Mouse (Mus musculus) frontal cortex, postnatal 25 days (tissue): ENCODE measurements around the gene S100pbp.
A peak's percentile ranks its signal among the peaks of the same experiment; 100 is the strongest.

Experiments
- DNase-seq, 2 experiments: peaks; one replicate each; pipeline ENCODE4 v3.0.0; 2022; ENCODE audit warnings: low spot score in 2 of 2

S100pbp gene

DNA sequence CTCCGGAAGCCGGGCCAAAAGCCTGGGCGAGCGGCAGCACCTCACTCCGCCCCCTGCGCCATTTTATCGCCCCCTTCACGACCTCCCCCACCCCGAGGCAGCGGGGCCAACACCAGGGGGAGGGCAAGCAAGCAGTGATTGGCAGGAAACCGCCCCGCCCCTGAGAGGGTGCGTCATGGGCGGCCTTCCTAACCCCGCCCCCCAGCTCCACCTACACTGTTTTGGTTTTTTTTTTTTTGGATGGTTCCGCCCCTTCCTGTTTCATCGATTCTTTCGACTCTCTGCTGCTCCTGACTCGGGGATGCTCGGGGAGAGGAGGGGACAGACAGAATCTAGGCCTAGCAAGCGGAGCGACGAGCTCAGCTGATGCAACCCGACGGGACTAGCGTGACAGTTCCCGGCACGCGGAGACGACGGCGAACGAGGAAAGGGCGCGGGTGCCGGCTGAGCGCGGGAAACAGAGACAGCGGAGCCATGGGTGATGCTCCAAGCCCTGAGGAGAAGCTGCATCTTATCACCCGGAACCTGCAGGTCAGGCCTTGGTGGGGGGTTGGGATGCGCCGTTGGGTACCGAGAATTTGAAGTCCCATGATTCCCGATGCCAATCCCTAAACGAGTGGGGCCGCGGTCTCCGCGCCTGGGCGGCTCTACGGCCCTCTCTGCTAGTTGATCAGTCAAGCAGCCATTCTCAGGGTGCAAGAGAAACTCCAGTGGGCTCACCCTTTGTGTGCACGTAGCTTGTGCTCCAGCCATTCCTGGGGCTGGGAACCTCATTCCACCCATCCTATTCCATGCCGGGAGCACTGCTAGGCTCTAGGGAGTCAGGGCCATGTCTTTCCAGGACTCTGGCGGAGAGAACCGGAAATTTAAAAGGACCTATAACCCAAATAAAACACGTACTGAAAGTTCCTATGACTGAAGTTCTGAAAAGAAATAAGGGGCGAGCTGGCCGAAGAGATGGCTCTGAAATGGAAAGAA lies at the start of gene S100pbp, which contains the start of gene Yars:
Gene S100pbp, minus strand, starts transcription at position 186 of the 978 bp plus-strand sequence.
Gene Yars, plus strand, starts transcription at position 219 of the 978 bp plus-strand sequence.
- DNase-seq: peak; percentile 91 to 92

GRCm38 (mm10) chr4:129239075-129239474 lies 49.5 kb upstream of the S100pbp start:
- peak; percentile 28 to 45 for DNase-seq

DNA sequence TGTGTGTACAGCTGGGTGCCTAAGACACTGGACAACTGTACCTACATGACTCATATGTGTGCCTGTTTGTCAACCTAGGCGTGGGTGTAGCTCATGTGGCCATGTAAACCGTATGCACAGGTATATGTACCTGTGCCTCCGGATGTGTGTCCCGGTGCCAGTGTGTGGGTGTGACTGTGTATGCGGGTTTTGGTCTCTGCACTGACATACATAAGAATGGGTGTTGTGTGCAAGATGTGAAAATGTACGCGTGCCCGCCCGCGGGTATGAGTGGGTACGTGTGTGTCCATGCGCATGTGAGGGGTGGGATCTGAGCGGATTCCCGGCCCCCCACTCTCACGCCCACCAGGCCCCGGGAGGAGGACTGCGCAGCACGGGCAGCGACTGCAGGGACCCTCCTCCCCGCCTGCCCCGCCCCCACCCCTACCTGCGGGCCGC lies 49.1 kb upstream of the S100pbp start:
- no peak for DNase-seq

DNA sequence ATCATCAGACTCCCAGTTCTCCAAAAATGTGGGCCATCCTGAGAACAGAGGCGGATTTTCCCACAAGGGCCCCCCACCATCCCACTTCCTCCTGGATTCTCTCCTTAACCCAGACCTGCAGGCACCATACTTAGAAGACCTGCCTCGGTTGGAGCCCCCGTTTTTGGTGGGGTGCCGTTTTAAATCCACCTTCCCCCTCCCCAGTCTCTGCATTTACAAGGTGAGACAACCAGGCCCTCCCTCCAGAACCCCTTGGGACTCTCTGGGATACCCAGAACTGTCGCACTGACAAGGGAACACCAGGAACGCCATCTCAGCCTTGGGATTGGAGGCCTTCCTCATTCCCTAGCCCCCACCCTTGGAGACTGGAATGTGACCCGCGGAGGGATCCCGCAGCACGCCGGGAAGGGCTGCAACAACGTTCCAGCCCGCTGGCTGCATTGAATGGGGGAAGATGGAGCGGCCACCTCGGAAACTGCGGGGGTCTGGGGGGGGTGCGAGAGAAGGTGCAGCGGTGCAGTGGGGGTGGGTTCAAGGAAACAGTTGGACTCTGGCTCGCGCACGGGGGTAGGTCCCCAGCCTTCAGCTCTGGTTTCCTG lies 48.4 kb upstream of the S100pbp start:
- DNase-seq: no peak

- no peak for DNase-seq
These were observed 46.8 kb upstream of the S100pbp start for GRCm38 (mm10) chr4:129236236-129236813.

DNA sequence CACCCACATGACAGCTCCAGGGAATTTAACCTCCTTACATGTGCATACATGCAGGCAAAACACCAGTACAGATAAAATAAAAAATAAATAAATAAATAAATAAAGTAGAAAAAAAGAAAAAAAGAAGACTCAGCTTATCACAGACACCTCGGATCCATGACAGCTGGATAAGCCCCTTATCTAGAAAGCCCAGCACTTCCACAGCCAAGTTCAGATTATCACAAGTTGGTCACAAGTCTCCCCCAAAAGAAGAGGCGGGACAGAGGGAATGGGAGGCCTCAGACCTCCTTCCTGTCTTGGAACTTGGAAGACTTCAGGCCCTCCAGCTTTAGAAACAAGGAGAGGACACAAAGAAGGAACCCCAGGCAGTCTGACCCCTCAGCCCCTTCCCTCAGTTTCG lies 45.6 kb upstream of the S100pbp start:
- DNase-seq: no peak

DNA sequence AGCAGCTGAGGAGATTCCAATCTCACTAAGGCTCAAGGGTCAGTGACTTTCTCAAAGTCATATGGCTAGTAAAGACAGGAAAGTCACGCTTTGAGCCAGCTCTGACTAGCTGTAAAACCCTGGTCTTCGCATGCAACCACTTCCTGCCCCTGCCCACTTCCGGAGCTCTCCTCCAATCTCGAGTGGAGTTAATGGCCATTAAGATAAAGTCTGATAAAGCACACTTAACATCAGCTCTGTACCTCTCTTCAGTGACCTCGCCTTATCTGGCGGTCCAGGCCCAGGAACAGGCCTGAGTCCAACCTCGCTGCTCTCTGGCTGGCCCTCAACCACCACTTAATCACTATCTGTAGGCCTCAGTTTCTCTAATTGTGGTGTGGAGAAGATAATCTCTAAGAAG lies 45.0 kb upstream of the S100pbp start:
- no peak for DNase-seq

DNA sequence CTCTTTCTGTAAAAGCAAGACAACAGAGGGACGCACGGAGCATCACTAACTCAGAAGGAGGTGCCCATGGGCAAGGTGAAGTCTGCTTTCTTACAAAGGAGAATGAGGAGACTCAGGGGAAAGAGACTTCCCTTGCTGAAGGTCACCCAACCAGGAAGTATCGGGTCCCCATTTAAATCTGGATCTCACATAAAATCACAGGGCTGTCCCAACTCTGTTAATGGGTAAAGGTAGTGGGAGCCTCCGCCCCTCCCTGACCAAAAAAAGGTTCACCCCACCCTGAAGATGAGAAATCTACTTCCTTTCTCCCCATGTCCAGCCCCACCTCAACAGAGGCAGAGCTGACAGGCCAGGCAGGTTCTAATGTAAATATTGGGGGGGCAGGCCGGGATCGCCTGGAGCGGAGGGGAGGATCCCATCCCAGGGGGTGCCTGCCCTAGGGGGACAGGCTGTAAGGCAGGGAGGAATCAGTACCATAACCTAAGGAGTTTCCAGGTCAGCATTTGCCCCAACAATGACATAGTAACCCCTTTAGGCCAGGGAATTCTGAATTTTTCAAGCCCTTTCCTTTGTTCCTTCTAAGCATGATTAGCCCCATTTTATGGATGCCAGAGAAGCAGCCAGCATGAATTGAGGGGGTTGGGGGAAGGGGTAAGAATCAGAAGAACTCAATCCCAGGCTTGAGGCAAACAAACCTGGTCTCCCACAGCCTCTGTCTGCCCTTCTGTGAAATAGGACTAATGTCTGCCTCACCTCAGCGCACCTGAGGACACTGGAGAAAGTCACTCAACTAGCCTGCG lies 43.2 kb upstream of the S100pbp start:
- no peak for DNase-seq

DNA sequence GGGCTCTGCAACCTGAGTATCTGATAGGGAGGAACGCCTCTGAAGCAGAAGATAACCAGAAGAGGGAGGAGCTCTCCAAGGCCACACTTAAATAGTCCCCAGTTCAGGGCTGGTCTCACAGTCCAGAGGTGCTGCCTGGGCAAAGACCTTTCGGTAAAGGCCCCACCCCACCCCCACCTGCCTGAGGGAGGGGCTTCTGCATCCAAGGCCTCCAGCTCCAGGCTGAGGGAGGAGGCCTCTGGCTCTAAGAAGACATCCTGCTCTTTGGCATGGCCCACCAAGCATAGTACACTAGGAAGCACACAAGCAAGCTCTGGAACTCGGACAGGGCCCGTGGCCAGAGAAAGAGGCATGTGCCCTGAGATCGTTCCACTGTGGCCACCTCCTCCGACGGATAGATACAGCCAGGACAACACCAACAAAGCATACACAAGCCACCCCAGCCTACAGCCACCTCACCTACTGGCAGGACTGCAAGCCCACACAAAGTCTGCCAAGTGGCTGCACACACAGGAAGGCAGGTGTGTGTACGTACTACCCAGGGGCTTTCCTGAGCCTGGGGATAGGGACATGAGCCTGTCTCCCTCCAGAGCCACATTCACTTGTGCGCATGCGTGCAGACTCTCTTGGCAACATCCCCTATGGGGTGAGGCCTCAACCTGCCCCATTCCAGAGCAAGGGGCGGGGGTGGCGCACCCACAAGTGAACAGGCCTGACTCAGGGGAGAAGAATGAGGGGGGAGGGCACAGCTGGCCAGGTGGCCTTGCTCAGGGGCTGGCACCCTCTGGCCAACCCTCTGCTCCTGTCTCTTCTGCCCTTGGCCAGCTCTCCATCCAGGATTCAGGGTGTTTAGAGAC lies 42.3 kb upstream of the S100pbp start:
- no peak for DNase-seq

GRCm38 (mm10) chr4:129230926-129231325 lies 41.4 kb upstream of the S100pbp start:
- no peak for DNase-seq

- no peak for DNase-seq
These were observed 38.5 kb upstream of the S100pbp start for GRCm38 (mm10) chr4:129227985-129228381.

DNA sequence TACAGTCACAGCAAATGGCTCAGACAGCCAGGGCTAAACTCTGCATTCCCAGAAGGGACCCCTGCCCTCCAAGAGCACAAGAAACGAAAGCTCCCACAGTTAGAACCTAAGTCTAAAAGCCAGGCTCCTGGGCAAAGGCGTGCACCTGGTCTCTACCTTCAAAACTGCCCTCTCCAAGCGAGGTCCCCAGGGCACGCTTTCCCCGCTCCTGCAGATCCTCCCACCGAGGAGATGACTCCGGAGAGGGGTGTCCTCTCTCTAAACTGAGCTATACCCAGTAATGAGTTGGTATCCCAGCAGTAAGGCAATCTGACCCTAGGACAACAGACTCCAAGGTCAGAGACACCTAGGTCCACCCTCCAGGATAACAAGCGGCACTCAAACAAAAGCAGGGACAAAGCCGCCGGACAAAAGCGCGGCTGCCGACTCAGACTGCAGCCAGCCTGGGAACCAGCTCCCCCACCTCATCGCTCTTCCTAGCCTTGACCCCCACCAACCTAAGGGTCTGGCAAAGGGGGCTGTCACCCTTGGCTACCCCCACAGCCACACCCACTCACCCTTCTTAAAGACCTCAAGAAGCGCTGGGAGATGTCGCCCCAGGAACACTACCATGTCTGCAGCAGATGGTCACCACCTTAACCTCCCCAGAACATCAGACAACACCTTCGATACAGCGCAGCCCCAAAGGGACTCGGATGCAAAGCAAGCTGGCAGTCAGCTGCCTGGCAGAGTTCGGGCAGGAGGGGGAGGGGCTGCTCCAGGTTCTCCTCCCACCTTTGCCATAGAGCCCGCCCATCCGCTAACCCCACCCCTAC lies 37.9 kb upstream of the S100pbp start:
- no peak for DNase-seq

DNA sequence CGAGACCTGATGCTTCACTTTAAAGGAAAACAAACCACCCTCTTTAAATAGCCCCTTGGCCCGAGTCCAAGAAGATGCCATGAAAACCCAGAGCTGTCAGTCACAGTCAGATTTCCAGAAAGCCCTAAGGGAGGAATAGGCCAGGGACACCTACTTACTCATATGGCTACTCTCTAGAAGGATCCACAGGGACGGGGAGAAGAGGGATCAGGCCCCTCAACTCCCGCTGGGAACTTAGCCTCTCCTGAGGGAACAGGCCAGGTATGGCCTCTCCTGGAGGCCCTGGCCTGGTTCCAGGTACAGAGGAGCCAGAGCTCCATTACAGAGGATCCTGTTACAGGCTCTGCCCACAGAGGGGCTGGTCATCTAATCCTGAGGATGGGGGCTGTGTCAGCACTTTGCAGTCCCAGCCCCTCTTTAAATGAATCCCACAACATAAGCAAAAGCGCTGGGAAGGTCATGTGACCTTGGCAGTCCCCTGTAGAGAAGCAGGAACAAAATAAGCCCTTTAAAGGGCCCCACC lies 37.0 kb upstream of the S100pbp start:
- no peak for DNase-seq

DNA sequence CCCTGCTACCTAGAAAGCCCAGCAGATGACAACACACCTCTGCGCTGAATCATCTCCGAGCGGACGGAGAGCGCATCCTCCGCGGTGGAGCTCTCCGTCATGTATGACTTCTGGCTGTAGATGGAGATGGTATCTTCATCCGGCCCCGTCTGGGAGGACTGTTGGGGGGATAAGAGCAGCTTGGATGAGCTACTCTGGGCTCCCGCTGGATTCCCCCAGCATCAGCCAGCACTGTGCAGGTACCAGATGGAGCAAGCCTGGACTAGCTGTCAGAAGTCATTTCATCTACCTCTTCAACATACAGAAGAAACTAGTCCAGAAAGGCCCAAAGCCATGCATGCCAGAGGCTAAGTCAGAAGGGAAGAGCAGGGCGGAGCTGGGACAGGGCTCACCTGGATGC lies 35.8 kb upstream of the S100pbp start:
- no peak for DNase-seq

DNA sequence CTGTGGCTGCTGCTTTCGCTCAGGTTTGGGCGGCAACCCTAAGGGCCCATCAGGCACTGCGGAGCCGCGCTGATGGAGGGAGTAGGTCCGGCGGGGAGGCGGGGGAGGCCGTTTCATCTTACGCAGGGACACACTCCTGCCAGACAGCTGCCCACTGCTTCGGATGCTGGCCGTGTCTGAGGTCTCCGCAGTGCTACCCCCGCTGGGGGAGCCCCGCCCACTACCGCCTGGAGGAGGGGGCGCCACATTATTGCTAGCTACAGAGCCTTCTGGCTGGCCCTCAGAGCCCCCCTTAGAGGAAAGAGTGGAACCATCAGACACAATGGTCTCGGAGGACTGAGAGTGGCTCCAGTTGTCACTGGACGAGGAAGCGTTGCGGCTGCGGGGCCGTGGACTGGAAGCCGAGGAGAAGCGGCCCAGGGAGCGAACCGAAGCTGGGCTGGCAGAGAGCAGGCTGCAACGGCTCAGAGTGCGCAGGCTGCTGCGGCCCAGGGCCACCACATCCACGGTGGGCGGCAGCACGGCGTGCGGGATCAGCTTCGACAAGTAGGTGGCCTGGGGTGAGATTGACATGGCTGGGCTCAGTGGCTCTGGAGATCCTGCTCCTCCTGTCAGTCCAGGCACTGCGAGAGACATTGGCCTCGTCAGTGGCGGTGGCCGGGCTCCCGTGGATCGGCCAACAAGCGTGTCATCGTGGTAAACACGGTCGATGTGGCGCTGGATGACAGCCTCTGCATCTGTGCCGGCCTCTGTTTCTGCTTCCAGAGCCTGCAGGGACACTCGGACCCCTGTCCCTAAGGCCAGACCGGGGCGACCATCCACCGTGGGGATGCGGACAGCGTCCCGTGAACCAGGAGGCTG lies 34.1 kb upstream of the S100pbp start:
- no peak for DNase-seq

DNA sequence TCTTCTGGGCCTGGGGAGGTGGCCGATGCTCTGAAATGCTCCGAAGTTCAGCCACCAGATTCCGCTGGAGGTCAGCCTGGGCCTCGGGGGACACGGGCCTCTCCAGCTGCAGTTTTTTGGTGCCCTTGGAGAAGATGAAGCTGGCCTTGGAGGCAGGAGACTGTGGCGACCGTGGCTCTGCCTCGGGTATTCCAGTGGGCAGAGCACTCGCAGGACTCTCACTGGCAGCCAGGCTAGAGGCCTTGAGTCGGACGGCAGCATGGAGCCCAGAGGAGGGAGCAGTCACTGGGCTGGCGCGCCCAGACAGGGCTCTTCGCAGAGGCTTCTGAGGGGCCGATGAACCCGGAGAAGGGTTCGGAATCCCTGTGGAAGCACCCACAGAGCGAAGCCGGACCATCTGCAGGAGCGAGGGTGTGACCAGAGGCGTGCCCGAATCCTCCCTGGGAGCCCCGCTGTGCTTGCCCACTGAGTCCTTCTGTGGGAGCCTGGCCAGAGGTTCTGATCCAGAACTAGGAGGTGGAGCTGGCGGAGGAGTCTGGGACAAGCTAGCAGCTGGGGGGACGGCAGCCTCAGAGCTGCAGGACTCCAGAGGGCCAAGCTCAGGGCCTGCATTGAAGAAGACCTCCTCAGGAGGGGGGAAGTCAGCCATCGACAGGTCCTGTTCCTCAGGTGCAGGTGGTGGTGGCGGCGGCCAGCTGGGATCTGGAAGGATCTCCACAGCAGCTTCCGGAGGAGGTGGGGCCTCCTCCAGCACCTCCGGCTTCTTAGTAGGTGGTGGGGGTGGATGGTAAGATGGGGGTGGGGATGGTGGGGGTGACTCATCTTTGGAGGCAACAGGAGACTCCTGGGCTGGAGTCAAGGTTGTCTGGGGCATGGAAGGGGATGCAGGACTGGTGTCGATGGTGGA lies 32.7 kb upstream of the S100pbp start:
- DNase-seq: no peak
